In the genomic region with DNA sequence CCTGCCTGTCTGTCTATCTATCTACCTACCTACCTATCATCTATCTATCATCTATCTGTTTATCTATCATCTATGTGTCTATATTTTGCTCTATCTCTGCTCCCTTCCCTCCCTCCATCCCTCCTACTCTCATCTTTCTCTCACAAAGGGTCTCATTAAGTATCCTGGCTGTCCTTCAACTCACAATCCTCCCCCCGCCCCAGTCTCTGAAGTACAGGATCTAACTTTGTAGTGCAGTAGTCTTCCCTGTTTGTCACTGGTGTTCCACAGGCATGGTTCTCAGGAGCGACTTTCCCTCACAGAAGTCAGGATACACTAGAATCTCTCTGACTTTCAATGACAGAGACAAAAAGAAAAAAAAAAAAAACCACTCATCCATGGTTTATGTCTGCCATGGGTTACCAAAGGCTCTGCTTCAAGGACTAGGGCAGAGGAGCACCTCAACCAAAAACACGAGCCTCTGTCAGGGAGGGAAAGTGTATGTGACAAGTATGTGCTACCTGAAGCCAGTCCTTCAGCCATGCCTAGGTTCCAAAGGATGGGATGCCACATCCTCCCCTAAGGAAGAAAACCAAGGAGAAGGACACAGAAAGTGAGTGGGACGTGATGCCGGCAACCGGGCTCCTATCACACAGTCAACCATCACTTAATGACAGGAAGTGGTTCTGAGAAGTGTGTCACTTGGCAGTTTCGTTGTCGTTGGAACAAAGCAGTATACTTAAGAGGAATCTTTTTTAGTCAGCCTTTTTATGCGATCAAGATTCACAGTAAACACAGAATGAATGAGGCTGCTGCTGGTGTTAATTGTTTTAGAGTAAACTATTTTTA, we compare ENCODE assay signal across 20 mouse cellular contexts. TPM values are rescaled to one million over a fixed set of nuclear protein-coding genes. Genes with fewer than 3 reads are reported as not detected.
DNase-seq lines count a peak whose midpoint lies in the region; ATAC-seq and TF ChIP-seq lines count a peak whose summit lies in the region.
"Had no signal": no experiment of that assay in that cellular context is flagged by ENCODE, and none has a peak within 500 bp of the region (broad histone marks: within the 10 kb centered on the region; RNA-seq: fewer than 3 reads in every experiment).

No protein-coding gene starts in this region.

- ATAC-seq in common myeloid progenitor, adult 5-6 weeks (replicated peaks; ENCODE audit: low read depth, poor library complexity, severe bottlenecking), result peak; percentile 44
- ATAC-seq: forebrain, embryonic 14.5 days had no signal

- no peaks in the 10 kb centered on the region for H3K27me3 ChIP-seq in spleen, adult 2 months (ENCODE audit: control insufficient read depth, insufficient read depth, low read length)
- H3K27me3 ChIP-seq: liver, embryonic 15.5 days; neural tube, embryonic 13.5 days had no signal

- no peak overlapping the region for H3K4me3 ChIP-seq in spleen, adult 2 months (ENCODE audit: extremely low read depth, insufficient read depth, insufficient read length)
- no peak overlapping the region for H3K4me3 ChIP-seq in lung, adult 2 months (replicated peaks; ENCODE audit: extremely low read depth, low read depth, low read length)
- H3K4me3 ChIP-seq: erythroblast, embryonic 14.5 days; liver, embryonic 15.5 days; neural tube, embryonic 13.5 days had no signal

- 18% methylated on average over 9 of the region's 9 CpGs for WGBS in spleen, adult 2 months
- 56% methylated on average over 9 of the region's 9 CpGs for whole genome bisulfite sequencing in lung, adult 2 months

- H3K27ac ChIP-seq in spleen, adult 2 months (ENCODE audit: insufficient read depth, low read length), result peak overlapping the region; percentile 62; the same call in 1 of the 2 replicates
- H3K27ac ChIP-seq: hindbrain, embryonic 14.5 days; liver, embryonic 15.5 days; neural tube, embryonic 13.5 days had no signal

- H3K36me3 ChIP-seq in spleen, adult 2 months (ENCODE audit: control insufficient read depth, insufficient read depth, low read length), result no peaks in the 10 kb centered on the region
- H3K36me3 ChIP-seq: liver, embryonic 15.5 days; neural tube, embryonic 13.5 days had no signal

- DNase-seq in spleen, adult 2 months (ENCODE audit: low read depth in 1 of 2, low spot score in 2 of 2), result peak; percentile 4 to 32
- no peak for DNase-seq in spleen, postnatal 4 days (ENCODE audit: low spot score in 2 of 2)
- DNase-seq in natural killer cell, adult 2 months (ENCODE audit: low spot score in 2 of 2), result peak; percentile 20 to 41
- peak; percentile 62 to 63 for DNase-seq in thymus, postnatal 36 days
- no peak for DNase-seq in lung, adult 2 months
- DNase-seq in kidney, adult 11 months, result no peak
- no peak for DNase-seq in adipocyte (ENCODE audit: low spot score)
- DNase-seq: adrenal gland, postnatal 10 days; cerebellum, adult 18-20 months; cerebellum, postnatal 36 days; heart, postnatal 10 days; kidney, adult 2 months; kidney, postnatal 36 days; lung, postnatal 14 days had no signal

- TF ChIP-seq CTCF in spleen, adult 2 months (IDR thresholded peaks at IDR 0.05; ENCODE audit: extremely low read depth, insufficient read depth, insufficient read length, insufficient replicate concordance), result no peak
- TF ChIP-seq CTCF in lung, adult 2 months (IDR thresholded peaks at IDR 0.05; ENCODE audit: insufficient read depth, low read length), result no peak

- peaks cover 19% of the 10 kb centered on the region for H3K4me1 ChIP-seq in spleen, adult 2 months (ENCODE audit: control insufficient read depth, insufficient read depth, insufficient read length)
- H3K4me1 ChIP-seq in lung, adult 2 months (ENCODE audit: control insufficient read depth, insufficient read depth, low read length), result no peaks in the 10 kb centered on the region
- H3K4me1 ChIP-seq: liver, embryonic 15.5 days; neural tube, embryonic 13.5 days had no signal

- TF ChIP-seq POLR2A in spleen, adult 2 months (IDR thresholded peaks at IDR 0.05; ENCODE audit: low read depth, low read length), result no peak
- TF ChIP-seq POLR2A in lung, adult 2 months (IDR thresholded peaks at IDR 0.05; ENCODE audit: borderline replicate concordance, extremely low read depth, low read depth, low read length), result no peak

RNA-seq across cellular contexts. Expression of a gene that starts 16.6 kb away (rescaled TPM):
- 1.5 and 2.0 TPM in 2 replicates for polyA plus RNA-seq in spleen, adult 2 months (2012; rRNA removed)
- not detected in 2 replicates for total RNA-seq in common myeloid progenitor, adult 5-6 weeks (2017)
- polyA plus RNA-seq in lung, adult 2 months (2012; rRNA removed), result 4.7 and 6.1 TPM in 2 replicates
- polyA plus RNA-seq: erythroblast, embryonic 14.5 days had no signal

Comparison
In these comparisons a context has a peak if more than half of its experiments do, and no peak if none do; other contexts are left out.
1. DNase-seq: peak in spleen, adult 2 months (2 of 2), natural killer cell, adult 2 months (2 of 2) and thymus, postnatal 36 days (2 of 2); none in spleen, postnatal 4 days (0 of 2), lung, adult 2 months (single experiment), kidney, adult 11 months (single experiment) and adipocyte (single experiment).